ENCODE assay signal across 8 mouse cellular contexts in genomic region chrX:10716917-10717763, GRCm38 (mm10). TPM values are rescaled to one million over a fixed set of nuclear protein-coding genes. Genes with fewer than 3 reads are reported as not detected.
DNase-seq lines count a peak whose midpoint lies in the region; ATAC-seq and TF ChIP-seq lines count a peak whose summit lies in the region.

No protein-coding gene starts in this region.

- TF ChIP-seq CTCF in bone marrow macrophage, adult 2 months (IDR thresholded peaks at IDR 0.05; ENCODE audit: low read depth, low read length): no peak
- no peak for TF ChIP-seq CTCF in kidney, postnatal 0 days (IDR thresholded peaks at IDR 0.05; ENCODE audit: low read depth)

- H3K4me1 ChIP-seq in bone marrow macrophage, adult 2 months (ENCODE audit: control insufficient read depth, insufficient read depth, low read length): peaks cover 15% of the 10 kb centered on the region
- H3K4me1 ChIP-seq in heart, embryonic 12.5 days (replicated peaks): peaks cover 6% of the 10 kb centered on the region
- no peaks in the 10 kb centered on the region for H3K4me1 ChIP-seq in kidney, postnatal 0 days (replicated peaks; ENCODE audit: insufficient read depth, low read length)
- H3K4me1 ChIP-seq in liver, embryonic 11.5 days (replicated peaks; ENCODE audit: control insufficient read depth, insufficient read depth, low read length): peaks cover 6% of the 10 kb centered on the region

- ATAC-seq in erythroblast, adult 5-6 weeks (replicated peaks; ENCODE audit: low FRiP score, poor library complexity, severe bottlenecking): peak; percentile 82
- peak; percentile 92 for ATAC-seq in heart, embryonic 12.5 days (ENCODE audit: insufficient number of reproducible peaks, low FRiP score)
- ATAC-seq in kidney, postnatal 0 days (replicated peaks; ENCODE audit: low FRiP score, low read depth): peak; percentile 90
- peak; percentile 90 for ATAC-seq in liver, embryonic 11.5 days (replicated peaks; ENCODE audit: low FRiP score)

- H3ac ChIP-seq in myocyte (ENCODE audit: control insufficient read depth, insufficient read length): peak overlapping the region; percentile 49

- peak; percentile 89 for DNase-seq in A20 (ENCODE audit: low read depth, low spot score)
- DNase-seq in kidney, postnatal 0 days (ENCODE audit: low spot score): peak; percentile 75
- DNase-seq in liver, embryonic 11.5 days (ENCODE audit: low spot score): peak; percentile 79
- DNase-seq in splenic B cell, adult 2 months (ENCODE audit: low read depth, low spot score): peak; percentile 80

- H3K4me3 ChIP-seq in bone marrow macrophage, adult 2 months (ENCODE audit: insufficient read depth, low read length): peak overlapping the region; percentile 99
- peak overlapping the region; percentile 68 for H3K4me3 ChIP-seq in heart, embryonic 12.5 days
- H3K4me3 ChIP-seq in kidney, postnatal 0 days (replicated peaks; ENCODE audit: low read depth, low read length): peak overlapping the region; percentile 54
- H3K4me3 ChIP-seq in liver, embryonic 11.5 days (ENCODE audit: low read depth, low read length): peak overlapping the region; percentile 65
- peak overlapping the region; percentile 92 for H3K4me3 ChIP-seq in myocyte

- TF ChIP-seq POLR2A in bone marrow macrophage, adult 2 months (IDR thresholded peaks at IDR 0.05; ENCODE audit: borderline replicate concordance, low read depth, low read length): no peak
- peak; percentile 66 for TF ChIP-seq POLR2A in myocyte (IDR thresholded peaks at IDR 0.05; ENCODE audit: insufficient read length, low read depth)

- H3K36me3 ChIP-seq in heart, embryonic 12.5 days: no peaks in the 10 kb centered on the region
- no peaks in the 10 kb centered on the region for H3K36me3 ChIP-seq in kidney, postnatal 0 days (ENCODE audit: insufficient read depth, low read length)
- H3K36me3 ChIP-seq in liver, embryonic 11.5 days (ENCODE audit: control insufficient read depth, insufficient read depth, low read length): no peaks in the 10 kb centered on the region
- H3K36me3 ChIP-seq in myocyte (ENCODE audit: control insufficient read depth, insufficient read depth): no peaks in the 10 kb centered on the region
- H3K36me3 ChIP-seq in splenic B cell, adult 2 months (ENCODE audit: control insufficient read depth, insufficient read depth, low read length, poor library complexity, severe bottlenecking): no peaks in the 10 kb centered on the region

- peak overlapping the region; percentile 97 for H3K27ac ChIP-seq in bone marrow macrophage, adult 2 months (ENCODE audit: insufficient read depth, low read depth, low read length)
- peak overlapping the region; percentile 87 for H3K27ac ChIP-seq in heart, embryonic 12.5 days (ENCODE audit: poor library complexity, severe bottlenecking)
- H3K27ac ChIP-seq in kidney, postnatal 0 days: peak overlapping the region; percentile 82
- H3K27ac ChIP-seq in liver, embryonic 11.5 days (ENCODE audit: low read depth, low read length): peak overlapping the region; percentile 78

- peak overlapping the region; percentile 83 for H3K4me2 ChIP-seq in heart, embryonic 12.5 days
- peak overlapping the region; percentile 66 for H3K4me2 ChIP-seq in kidney, postnatal 0 days (ENCODE audit: low read length)
- peak overlapping the region; percentile 71 for H3K4me2 ChIP-seq in liver, embryonic 11.5 days
- H3K4me2 ChIP-seq in myocyte (ENCODE audit: low read depth): peak overlapping the region; percentile 84

- no peaks in the 10 kb centered on the region; the same call in 1 of the 2 replicates for H3K27me3 ChIP-seq in heart, embryonic 12.5 days (replicated peaks)
- no peaks in the 10 kb centered on the region for H3K27me3 ChIP-seq in kidney, postnatal 0 days (ENCODE audit: insufficient read depth, low read length)
- no peaks in the 10 kb centered on the region; the same call in 1 of the 2 replicates for H3K27me3 ChIP-seq in liver, embryonic 11.5 days (replicated peaks; ENCODE audit: control insufficient read depth, insufficient read depth, low read length)
- no peaks in the 10 kb centered on the region for H3K27me3 ChIP-seq in myocyte (ENCODE audit: control insufficient read depth, insufficient read depth, insufficient read length)
- no peaks in the 10 kb centered on the region for H3K27me3 ChIP-seq in splenic B cell, adult 2 months (ENCODE audit: control insufficient read depth, insufficient read depth, low read length, poor library complexity, severe bottlenecking)

- no peaks in the 10 kb centered on the region for H3K9me3 ChIP-seq in heart, embryonic 12.5 days (replicated peaks)
- H3K9me3 ChIP-seq in kidney, postnatal 0 days (replicated peaks; ENCODE audit: low read length): no peaks in the 10 kb centered on the region
- no peaks in the 10 kb centered on the region for H3K9me3 ChIP-seq in liver, embryonic 11.5 days (ENCODE audit: control insufficient read depth, low read length)

- 17% methylated on average over 50 of the region's 50 CpGs for WGBS in heart, embryonic 12.5 days
- WGBS in kidney, postnatal 0 days: 21% methylated on average over 50 of the region's 50 CpGs
- WGBS in liver, embryonic 11.5 days: 7% methylated on average over 49 of the region's 50 CpGs

- H3K79me2 ChIP-seq in myocyte (ENCODE audit: control insufficient read depth, insufficient read depth): peaks cover 23% of the 10 kb centered on the region

- H3K9ac ChIP-seq in heart, embryonic 12.5 days: peak overlapping the region; percentile 84
- H3K9ac ChIP-seq in kidney, postnatal 0 days (ENCODE audit: low read depth, low read length): peak overlapping the region; percentile 66
- H3K9ac ChIP-seq in liver, embryonic 11.5 days (ENCODE audit: low read depth, low read length): peak overlapping the region; percentile 79

TF ChIP-seq in myocyte, 11 proteins besides CTCF, POLR2A, EP300 and RAD21:
- TF ChIP-seq MYOG (IDR thresholded peaks at IDR 0.05; ENCODE audit: control insufficient read depth in 1 of 3, insufficient read depth in 1 of 3, insufficient read length in 2 of 3, low read depth in 2 of 3) (peak in 1 of 3 experiments; percentile 5), USF1 (IDR thresholded peaks at IDR 0.05; ENCODE audit: low read depth) (no peak), MYOD1 (IDR thresholded peaks at IDR 0.05; ENCODE audit: control insufficient read depth in 1 of 3, insufficient read length in 2 of 3, low read depth in 2 of 3) (peak in 1 of 3 experiments; percentile 24), POLR2AphosphoS2 (IDR thresholded peaks at IDR 0.05; ENCODE audit: insufficient read length, low read depth) (peak; percentile 78)

RNA-seq across cellular contexts. Expression of gene Mid1ip1, which starts 2.3 kb away (rescaled TPM):
- 68.9 and 69.5 TPM in 2 replicates for polyA plus RNA-seq in bone marrow macrophage, adult 2 months (2012; ENCODE audit: insufficient read depth, insufficient read length, missing spikeins)
- total RNA-seq in erythroblast, adult 5-6 weeks (2015; ENCODE audit: low replicate concordance): 11.5 and 11.9 TPM in 2 replicates
- total RNA-seq in erythroblast, adult 5-6 weeks (2017; ENCODE audit: low replicate concordance): 17.0 and 25.6 TPM in 2 replicates
- 31.7 and 31.9 TPM in 2 replicates for polyA plus RNA-seq in heart, embryonic 12.5 days (2016; fragmentation: Nextera tagmentation; extraction: Ambion mirVana)
- polyA plus RNA-seq in kidney, postnatal 0 days (2015; fragmentation: Nextera tagmentation; extraction: Ambion mirVana): 43.6 and 45.7 TPM in 2 replicates
- polyA plus RNA-seq in liver, embryonic 11.5 days (2014; fragmentation: Nextera tagmentation; extraction: Ambion mirVana): 34.6 and 38.6 TPM in 2 replicates
- 244 TPM for polyA plus RNA-seq in myocyte (2012; fragmentation: generic; extraction: Trizol)

Comparison
In these comparisons a context has a peak if more than half of its experiments do, and no peak if none do; other contexts are left out.
1. Peak in every context shown above with its lines: DNase-seq, ATAC-seq, H3K4me3 ChIP-seq and H3K27ac ChIP-seq.